Mouse (Mus musculus) retina, embryonic 14.5 days (tissue): ENCODE results near the gene Sec24b.

Experiments
- DNase-seq: peaks from one replicate; pipeline ENCODE4 v3.0.0-alpha.2; 2015; ENCODE audit warnings: low spot score

Gene Sec24b

DNA sequence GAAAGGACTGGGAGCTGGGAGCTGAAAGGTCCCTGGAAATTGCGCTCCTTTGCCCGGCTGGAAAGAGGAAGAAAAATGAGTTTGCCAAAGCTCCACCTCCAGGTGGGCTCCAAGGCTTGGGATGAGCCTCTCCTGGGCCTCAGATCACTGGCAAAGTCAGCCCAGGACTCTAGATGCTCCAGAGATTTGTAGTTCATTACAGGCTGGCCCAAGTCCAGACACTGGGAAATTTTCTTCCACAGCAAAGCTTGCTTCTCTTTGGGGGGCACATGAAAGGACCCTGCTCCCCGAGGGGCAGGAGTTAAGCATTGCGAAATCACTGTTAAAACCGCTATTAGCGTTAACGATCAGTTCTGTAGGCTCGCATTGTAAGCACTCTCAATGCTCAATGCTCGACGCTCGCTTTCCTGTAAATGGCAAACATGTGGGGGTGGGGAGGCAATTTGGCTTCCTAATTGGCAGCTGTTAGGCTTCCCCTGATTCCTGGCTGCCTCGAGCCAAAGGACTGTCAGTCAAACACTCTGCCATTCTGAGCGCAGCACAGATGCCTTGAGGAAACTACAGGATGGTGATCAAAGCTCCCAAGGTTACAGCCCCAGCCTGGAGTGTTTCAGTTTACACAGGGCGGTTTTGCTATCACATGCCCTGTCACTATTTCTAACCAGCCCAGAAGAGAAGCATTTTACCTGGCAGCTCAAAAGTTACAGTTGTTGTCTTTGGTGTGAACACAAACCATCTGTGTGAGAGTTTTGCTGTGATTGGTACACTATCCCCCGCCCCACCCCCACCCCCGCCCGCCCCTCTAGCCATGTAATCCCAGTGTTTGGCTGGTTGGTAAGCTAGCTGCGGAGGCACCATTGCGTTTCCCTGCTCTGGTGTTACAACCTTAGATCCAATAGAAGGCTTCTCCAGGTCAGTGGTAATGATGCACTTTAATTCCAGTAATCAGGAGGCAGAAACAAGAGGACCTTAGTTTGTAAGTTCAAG lies 90.5 kb downstream of the Sec24b start:
- DNase-seq, result peak; percentile 72

DNA sequence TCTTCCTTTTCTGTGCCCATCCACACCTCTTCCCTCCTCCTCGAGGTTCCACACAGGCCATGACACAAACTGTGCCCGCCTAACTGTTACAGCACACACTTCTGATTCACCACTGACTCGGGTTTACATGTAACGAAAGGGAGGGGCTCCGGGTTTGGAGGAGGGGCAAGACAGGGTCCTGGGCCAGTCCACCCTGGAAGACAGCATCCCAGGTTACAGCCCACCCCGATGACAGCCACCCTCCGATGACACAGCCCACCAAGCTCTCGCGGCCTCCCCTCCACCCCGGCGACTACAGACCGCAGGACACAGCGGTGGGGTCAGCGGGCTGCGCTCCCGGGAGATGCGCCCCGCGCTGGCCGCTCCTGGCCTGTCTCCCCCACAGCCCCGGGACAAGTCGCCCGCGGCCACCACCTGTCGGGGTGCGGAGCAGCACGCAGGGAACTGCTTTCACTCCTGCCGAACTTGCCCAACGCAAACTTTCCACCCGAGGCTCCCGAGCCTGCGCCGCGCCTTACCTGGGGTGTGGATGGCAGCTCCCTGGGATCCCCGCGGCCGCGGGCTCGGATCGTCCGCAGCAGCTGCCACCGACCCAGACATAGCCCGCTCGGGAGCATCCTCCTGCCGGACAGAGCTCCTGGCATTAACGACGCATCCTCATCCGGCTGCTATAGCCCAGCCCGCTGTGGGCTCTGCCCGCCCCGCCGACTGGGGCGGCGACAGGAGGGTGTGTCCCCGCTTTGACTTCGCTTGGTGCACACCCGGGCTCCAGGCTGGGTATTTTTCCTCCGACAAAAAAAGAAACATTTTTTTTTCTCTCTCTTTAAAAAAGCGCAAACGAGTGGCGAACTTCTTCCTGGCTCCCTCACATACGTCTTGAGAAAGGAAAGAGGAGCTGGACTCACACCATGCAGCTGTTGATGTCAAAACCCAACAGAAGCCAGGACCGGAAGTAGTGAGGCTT lies 91.6 kb downstream of the Sec24b start, which contains the start of gene Mcub:
Mcub (minus strand) TSS at position 775 of the 964 bp plus-strand sequence.
- DNase-seq, result peak; percentile 52

DNA sequence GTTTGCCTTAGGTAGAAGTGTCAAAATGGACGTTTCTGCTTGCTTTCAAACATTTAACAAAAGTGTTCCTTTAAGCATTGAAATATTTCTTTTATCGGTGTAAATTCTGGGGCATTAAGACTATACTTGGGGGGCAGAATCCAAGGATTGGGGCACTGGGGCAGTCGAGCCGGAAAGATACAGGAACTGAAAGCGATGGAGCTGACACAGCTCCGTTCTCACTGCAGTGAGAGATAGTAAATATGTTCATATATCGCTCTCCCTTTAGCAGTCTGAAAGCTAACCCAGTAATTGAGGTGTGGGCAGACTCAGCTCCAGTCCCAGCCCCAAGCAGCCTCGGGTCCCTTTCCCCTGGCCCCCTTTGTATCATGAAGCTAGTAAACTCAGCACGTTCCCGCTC lies 92.3 kb downstream of the Sec24b start:
- no peak for DNase-seq

DNA sequence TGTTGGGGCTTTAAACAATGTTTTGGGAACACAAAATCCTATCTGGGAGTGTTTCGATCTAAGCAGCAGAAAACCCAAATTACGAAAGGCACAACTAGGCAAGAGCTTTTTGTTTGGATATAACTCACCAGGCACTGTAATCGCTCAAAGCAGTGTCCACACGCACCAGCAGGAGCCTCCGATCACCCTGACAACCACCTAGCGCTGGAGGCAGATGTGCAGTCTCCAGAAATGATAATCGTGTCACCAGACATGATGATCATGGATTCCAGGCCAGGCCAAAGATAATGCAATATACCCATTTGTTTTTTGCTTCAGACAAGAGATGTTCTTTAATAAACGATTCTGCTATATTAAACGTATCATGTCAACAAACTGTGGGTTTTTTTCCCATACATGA lies 93.5 kb downstream of the Sec24b start:
- peak; percentile 13 for DNase-seq

DNA sequence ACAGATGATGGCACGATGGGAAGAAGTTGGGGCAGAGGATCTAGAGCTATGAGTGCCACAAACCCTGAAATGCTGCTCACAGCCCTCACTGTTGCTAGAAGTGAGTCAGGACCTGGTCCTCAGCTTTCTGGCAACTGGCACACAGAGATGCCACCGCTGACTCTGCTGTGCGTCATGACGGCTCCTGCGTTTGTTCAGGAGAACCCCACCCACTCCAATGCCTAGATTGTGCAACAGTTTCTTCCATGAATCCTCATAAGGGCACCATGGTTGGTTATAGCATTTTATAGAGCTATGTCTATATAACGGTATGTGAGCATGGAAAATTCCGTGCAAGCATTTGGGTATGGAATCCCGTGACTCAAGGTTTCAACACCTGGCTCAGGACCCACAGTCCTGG lies 96.7 kb downstream of the Sec24b start:
- DNase-seq, result no peak

DNA sequence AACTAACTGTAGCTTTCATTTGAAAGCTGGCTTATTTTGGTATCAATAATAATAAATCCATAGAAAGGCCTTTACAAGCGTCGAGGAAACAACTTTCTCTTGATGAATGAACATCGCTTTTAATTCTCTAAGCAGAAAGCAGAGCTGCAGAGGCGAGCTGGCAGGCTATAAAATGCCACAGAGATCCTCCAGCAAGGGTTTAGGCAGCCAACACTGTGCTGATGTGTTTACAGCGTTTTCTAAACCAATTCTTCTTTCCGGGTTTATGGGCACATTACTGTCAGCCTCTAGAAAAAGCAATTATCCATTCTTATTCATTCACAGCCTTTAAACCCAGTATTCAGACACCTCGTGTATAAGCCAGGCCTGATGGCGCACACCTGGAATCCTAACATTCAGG lies 98.8 kb downstream of the Sec24b start:
- DNase-seq, result no peak

DNA sequence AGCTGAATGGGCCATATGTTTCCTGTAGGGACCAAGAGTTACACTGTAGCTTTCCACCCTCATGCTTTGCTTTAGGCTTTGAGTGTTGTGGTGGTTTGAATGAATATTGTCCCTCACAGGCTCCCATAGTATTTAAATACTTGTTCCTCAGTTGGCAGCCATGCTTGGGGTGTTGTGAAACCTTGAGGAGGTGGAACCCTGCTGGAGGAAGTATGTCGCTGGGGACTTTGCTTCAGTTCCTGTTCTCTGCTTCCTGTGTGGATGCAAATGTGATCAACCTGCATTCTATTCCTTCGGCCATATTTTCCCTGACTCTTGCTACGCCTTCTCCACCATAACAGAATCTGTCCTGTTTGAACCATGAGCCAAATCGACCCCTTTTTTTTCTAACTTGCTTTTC lies 108.1 kb downstream of the Sec24b start:
- no peak for DNase-seq

DNA sequence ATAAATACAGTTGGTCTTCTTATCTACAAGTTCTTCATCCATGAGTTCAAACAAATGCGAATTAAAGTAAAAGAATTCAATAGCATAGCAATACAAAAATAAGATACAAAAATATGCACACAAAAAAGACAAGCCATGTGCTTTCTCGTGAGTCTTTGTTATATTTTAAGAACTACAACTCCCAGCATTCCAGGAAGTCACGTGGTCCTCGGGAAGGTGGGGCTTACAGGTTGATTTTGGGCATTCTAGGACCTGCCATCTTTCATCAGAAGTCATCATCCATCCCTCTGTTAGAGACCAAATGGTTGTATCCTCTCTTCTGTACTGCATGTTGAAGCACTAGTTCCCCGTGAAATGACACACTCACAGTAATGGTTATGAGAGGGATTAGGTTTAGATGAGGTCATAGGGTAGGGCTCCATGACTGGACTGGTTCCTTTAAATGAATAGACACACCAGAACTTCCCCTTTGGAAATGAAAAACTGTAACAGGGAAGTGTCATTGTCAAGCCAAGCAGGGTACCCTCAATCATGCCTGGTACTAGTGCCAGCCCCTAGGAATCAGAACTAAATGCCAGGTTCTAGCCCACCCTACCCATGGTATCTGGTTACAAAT lies 112.1 kb downstream of the Sec24b start:
- no peak for DNase-seq

DNA sequence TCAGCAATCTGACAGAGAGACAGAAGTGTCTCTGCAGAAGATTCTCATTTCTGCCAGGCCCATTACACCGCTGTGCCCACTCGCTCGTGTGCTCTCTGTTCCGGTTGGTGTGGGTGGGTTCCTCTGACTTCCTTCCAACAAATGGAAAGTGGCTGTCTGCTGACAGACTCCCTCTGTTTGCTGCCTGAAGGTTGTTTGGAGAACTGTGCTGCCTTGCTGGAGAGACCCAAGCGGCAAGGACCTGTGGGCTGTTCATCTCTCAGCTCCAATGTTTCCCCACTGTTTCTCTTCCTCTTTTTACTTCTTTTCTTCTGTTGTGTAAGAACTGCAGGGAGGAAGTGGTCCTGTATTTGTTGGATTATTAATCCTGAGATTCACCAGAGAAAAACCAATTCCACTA lies 113.0 kb downstream of the Sec24b start:
- no peak for DNase-seq

DNA sequence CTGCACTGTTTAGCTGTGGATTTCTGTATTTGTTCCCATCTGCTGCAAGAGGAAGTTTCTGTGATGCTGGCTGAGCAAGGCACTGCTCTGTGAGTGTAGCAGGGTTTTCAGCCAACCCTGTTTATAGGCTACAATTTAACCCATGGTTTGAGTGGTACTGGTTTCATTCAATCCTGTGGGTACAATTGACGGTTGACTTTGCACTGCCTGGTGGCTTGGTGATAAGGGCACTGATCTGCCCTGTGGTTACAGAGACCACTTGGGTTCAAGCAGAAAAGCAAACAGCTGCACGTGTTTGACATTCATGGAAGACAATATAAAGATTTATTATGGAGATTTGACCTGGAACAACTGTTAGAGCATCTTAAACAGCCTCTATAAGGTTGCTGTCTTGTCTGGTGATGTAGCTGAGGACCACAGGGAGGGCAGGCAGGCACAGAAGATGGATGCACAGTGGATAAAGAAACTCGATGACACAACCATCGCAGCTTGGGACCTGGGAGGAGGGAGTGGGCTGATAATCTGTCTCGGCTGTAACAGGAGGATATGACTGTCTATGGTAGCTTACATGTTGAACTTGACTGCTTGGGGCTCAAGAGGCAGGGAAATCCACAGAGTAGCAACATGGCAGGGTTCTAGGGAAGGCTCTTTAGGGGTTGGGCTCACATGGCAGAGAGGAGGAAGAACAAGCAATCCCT lies 115.0 kb downstream of the Sec24b start:
- no peak for DNase-seq

DNA sequence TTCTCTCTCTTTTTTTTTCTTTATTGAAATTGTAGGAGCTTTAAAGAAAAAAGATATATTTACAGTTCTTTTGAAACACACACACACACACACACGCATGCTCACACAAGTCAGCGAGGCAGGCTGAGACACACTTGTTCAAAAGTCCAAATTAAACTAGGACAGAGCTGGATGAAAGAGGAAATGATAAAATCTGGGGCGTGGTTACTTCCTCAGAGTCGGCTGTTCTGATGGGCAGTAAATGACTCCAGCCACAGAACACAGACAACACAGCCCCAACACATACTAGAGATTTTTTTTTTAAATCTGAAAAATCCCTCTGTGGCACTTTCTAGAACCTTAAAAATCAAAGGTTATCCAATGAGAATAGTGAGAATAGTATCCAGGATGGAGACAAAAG lies 117.5 kb downstream of the Sec24b start:
- no peak for DNase-seq

DNA sequence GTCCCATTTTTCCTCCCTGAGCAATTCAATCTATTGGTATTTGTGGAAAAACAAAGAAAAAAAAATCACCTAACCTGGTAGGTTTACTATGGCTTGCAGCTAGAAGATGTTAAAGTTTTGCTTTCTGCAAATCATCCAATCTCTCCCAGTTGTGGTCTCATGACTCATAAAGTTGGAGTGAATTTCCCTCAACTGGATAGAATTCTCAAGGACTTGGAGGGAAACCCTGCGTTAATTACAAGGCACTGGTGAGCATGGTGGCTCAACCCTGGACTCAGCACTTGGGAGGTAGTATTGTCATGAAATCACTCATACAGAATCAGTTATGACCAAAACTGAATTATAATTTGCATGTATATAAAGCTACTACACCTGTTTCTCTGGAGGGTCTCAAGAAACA lies 120.1 kb downstream of the Sec24b start:
- DNase-seq, result no peak

DNA sequence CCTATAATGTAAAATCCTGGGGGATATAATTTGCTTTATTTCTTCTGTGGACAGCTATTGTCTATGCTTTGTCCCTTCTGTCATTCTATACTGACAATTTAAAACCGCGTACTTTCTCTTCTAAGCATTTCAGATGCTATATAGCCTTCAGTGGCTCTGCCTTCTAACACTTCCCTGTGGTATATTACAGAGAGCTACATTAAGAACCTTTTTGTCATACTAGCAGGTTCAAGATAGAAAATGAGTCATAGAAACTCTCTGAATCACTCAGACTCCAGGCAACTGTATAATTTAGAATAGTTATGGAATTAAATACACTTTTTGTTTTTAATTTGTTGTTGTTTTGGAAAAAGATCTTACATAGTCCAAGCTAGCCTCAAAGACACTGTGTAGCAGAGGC lies 120.6 kb downstream of the Sec24b start:
- no peak for DNase-seq

DNA sequence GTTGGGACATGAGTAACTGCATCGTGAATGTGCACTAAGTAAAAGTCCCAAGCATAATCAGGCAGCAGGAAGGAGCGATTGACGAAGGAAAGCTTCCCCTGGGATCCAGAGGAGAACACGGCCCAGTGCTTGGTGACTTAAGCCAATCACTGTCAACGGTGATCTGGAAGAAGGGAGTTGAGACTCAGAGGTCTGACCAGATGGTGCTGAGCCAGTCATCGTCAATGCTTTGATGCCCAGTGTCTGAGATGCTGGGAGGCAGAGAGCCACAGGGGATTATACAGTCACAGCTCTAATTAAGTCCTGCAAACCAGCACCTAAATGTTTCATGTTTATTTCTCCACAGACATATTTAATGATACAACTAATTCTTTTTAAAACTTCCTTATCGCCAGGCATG lies 122.3 kb downstream of the Sec24b start:
- DNase-seq, result peak; percentile 55

DNA sequence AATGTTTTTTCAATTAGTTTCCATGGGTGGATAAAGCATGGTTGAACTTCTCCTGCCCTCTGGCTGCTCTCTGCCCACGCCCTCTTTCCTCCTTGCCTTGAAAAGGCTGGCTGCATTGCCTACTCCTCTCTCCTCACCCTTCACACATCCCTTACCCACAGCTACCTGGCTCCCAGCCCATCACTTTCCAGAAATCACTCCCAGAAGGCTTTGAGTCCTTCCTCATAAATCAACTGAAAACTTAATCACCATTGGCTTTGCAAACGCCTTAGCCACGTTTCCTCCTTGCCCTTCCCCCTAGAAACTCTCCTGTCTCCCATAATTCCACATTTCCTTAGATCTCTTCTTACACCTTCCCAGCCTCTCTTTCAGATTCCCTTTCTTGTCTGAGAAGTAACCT lies 123.5 kb downstream of the Sec24b start:
- DNase-seq, result no peak

DNA sequence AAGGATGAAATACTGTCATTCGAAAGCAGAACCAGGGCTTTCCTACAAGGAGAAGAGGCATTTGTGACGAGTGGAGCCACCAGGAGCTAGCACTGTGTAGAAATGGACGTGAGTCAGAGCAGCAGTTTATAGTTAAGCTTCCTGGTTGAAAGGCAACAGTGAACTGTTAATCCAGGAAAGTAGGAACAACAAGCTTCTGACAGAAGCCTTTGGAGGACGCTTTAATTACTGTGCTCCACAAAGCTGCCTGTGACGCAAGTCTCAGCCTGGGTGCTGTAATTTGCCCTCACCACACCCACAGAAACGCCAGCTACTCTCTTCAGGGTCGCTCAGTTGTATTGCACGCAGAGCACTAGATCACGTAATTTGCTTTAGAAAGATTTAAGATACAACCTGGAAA lies 124.8 kb downstream of the Sec24b start:
- no peak for DNase-seq
